Mouse (Mus musculus) liver, postnatal 0 days (tissue): ENCODE results near the gene Scaper.
A peak's percentile ranks its signal among the peaks of the same experiment; 100 is the strongest.

ENCODE experiments used
- CTCF ChIP-seq: sonication (generic); IDR thresholded peaks from 2 replicates; pipeline ENCODE4 v1.5.1; 2016; ENCODE audit warnings: antibody characterized with exemption, low read depth
- EP300 ChIP-seq: IDR thresholded peaks from 2 replicates; pipeline ENCODE4 v1.6.1; 2016; ENCODE audit warnings: antibody characterized with exemption, low read depth, mild to moderate bottlenecking

- no peak for TF ChIP-seq EP300
- TF ChIP-seq CTCF, result peak; percentile 60
Observed at GRCm38 (mm10) chr9:55937664-55938617, at the start of gene Scaper.
